Mouse (Mus musculus): ENCODE data around the gene Rgs7. TPM values are rescaled to one million over a fixed set of nuclear protein-coding genes. Genes with fewer than 3 reads are reported as not detected.

Rgs7 gene
- total and polyA plus RNA-seq, 3 experiments = not detected

GRCm38 (mm10) chr1:175464566-175464965 lies 27.7 kb downstream of the Rgs7 start:
- H3K4me1 ChIP-seq (ENCODE audit: control insufficient read depth in 1 of 2, insufficient read depth in 2 of 2, low read length in 2 of 2) = no peaks in the 10 kb centered on the region
- H3K27ac ChIP-seq (ENCODE audit: control insufficient read depth, low read depth, low read length) = no peak overlapping the region
- no peak overlapping the region for H3K9ac ChIP-seq (ENCODE audit: control insufficient read depth, low read depth, low read length, poor library complexity, severe bottlenecking)
- TF ChIP-seq CTCF (IDR thresholded peaks at IDR 0.05 in 2 of 3, conservative IDR thresholded peaks at IDR 0.05 in 1 of 3; ENCODE audit: control insufficient read depth in 1 of 3, insufficient read depth in 1 of 3, low read depth in 2 of 3, low read length in 3 of 3, poor library complexity in 1 of 3, severe bottlenecking in 1 of 3) (0 out of 6 replicates have a peak, but pooled peaks of 1 of the 3 experiments have one; percentile 5), POLR2AphosphoS5 (IDR thresholded peaks at IDR 0.05; ENCODE audit: borderline replicate concordance, low read depth, low read length) (no peak)
- no peaks in the 10 kb centered on the region for H3K36me3 ChIP-seq (ENCODE audit: control insufficient read depth in 1 of 2, insufficient read depth in 2 of 2, low read length in 2 of 2)
- no peak for DNase-seq (ENCODE audit: low read depth, low spot score)
- no peak overlapping the region for H3K4me3 ChIP-seq (ENCODE audit: control insufficient read depth in 1 of 2, insufficient read depth in 1 of 2, low read depth in 2 of 2, low read length in 2 of 2)
- peaks cover 0 to 2% of the 10 kb centered on the region in 2 experiments; a peak in 1 of 4 replicates for H3K27me3 ChIP-seq (ENCODE audit: control insufficient read depth in 1 of 2, insufficient read depth in 2 of 2, low read length in 2 of 2)
- H3K9me3 ChIP-seq (replicated peaks; ENCODE audit: insufficient read depth, low read length) = no peaks in the 10 kb centered on the region
- no peaks in the 10 kb centered on the region for H3K79me2 ChIP-seq (ENCODE audit: control insufficient read depth, insufficient read depth, low read length, poor library complexity)

GRCm38 (mm10) chr1:175462351-175462750 lies 29.9 kb downstream of the Rgs7 start:
- Histone ChIP-seq H3K4me3 (ENCODE audit: control insufficient read depth in 1 of 2, insufficient read depth in 1 of 2, low read depth in 2 of 2, low read length in 2 of 2) (no peak overlapping the region), H3K36me3 (ENCODE audit: control insufficient read depth in 1 of 2, insufficient read depth in 2 of 2, low read length in 2 of 2) (no peaks in the 10 kb centered on the region), H3K9ac (ENCODE audit: control insufficient read depth, low read depth, low read length, poor library complexity, severe bottlenecking) (no peak overlapping the region), H3K4me1 (ENCODE audit: control insufficient read depth in 1 of 2, insufficient read depth in 2 of 2, low read length in 2 of 2) (no peaks in the 10 kb centered on the region), H3K27ac (ENCODE audit: control insufficient read depth, low read depth, low read length) (no peak overlapping the region), H3K79me2 (ENCODE audit: control insufficient read depth, insufficient read depth, low read length, poor library complexity) (no peaks in the 10 kb centered on the region), H3K27me3 (ENCODE audit: control insufficient read depth in 1 of 2, insufficient read depth in 2 of 2, low read length in 2 of 2) (peaks cover 0 to 2% of the 10 kb centered on the region in 2 experiments; a peak in 1 of 4 replicates), H3K9me3 (replicated peaks; ENCODE audit: insufficient read depth, low read length) (no peaks in the 10 kb centered on the region)
- peak; percentile 8 for DNase-seq (ENCODE audit: low read depth, low spot score)
- TF ChIP-seq E2F4 (IDR thresholded peaks at IDR 0.05; ENCODE audit: borderline replicate concordance, low read depth, low read length) (no peak), ZC3H11A (IDR thresholded peaks at IDR 0.05; ENCODE audit: low read depth, low read length) (no peak), ELF1 (IDR thresholded peaks at IDR 0.05; ENCODE audit: low read depth, low read length) (no peak), GABPA (IDR thresholded peaks at IDR 0.05; ENCODE audit: low read depth, low read length) (no peak), ZNF384 (IDR thresholded peaks at IDR 0.05; ENCODE audit: low read depth, low read length) (no peak), MEF2A (IDR thresholded peaks at IDR 0.05; ENCODE audit: extremely low read depth, insufficient replicate concordance, low read depth, low read length, poor library complexity, severe bottlenecking) (no peak), EP300 (IDR thresholded peaks at IDR 0.05; ENCODE audit: low read depth in 1 of 2, low read length in 2 of 2) (no peak), CTCF (IDR thresholded peaks at IDR 0.05 in 2 of 3, conservative IDR thresholded peaks at IDR 0.05 in 1 of 3; ENCODE audit: control insufficient read depth in 1 of 3, insufficient read depth in 1 of 3, low read depth in 2 of 3, low read length in 3 of 3, poor library complexity in 1 of 3, severe bottlenecking in 1 of 3) (no peak), TAL1 (IDR thresholded peaks at IDR 0.05; ENCODE audit: low read length) (no peak), KAT2A (conservative IDR thresholded peaks at IDR 0.05; ENCODE audit: low read depth, low read length) (no peak), USF1 (IDR thresholded peaks at IDR 0.05; ENCODE audit: low read depth, low read length) (no peak), MAX (IDR thresholded peaks at IDR 0.05; ENCODE audit: low read length) (no peak), RCOR1 (IDR thresholded peaks at IDR 0.05; ENCODE audit: low read depth, low read length) (no peak), UBTF (IDR thresholded peaks at IDR 0.05; ENCODE audit: borderline replicate concordance, insufficient read depth, low read depth, low read length) (no peak), MYC (IDR thresholded peaks at IDR 0.05; ENCODE audit: low read depth, low read length) (no peak), CHD1 (IDR thresholded peaks at IDR 0.05; ENCODE audit: low read depth, low read length) (no peak), GATA1 (IDR thresholded peaks at IDR 0.05; ENCODE audit: low read depth, low read length) (no peak)

Data from MEL (cell line).